Mouse (Mus musculus) lung, adult 2 months (tissue): ENCODE data around the gene Mtus2.

Experiments
- CTCF ChIP-seq: fragments of 200-500 bp; IDR thresholded peaks from 2 replicates; pipeline ENCODE4 v1.5.1; 2011; ENCODE audit warnings: mild to moderate bottlenecking, low read length, control low read depth; ENCODE audit not compliant: insufficient read depth
- POLR2A ChIP-seq: fragments of 200-500 bp; IDR thresholded peaks from 2 replicates; pipeline ENCODE4 v1.6.1; 2011; ENCODE audit warnings: low read depth, mild to moderate bottlenecking, control low read depth, low read length, borderline replicate concordance; ENCODE audit errors: extremely low read depth

GRCm38 (mm10) chr5:147951751-147952150, 5.4 kb upstream of the Mtus2 start:
- TF ChIP-seq CTCF (no peak), POLR2A (no peak)
